10 mouse cellular contexts compared by ENCODE assay signal in genomic region chr5:131873116-131873515, GRCm38 (mm10).
A peak's percentile ranks its signal among the peaks of the same experiment; 100 is the strongest.
DNase-seq lines count a peak whose midpoint lies in the region.
"Had no signal": no experiment of that assay in that cellular context is flagged by ENCODE, and none has a peak within 500 bp of the region (broad histone marks: within the 10 kb centered on the region; RNA-seq: fewer than 3 reads in every experiment).

No protein-coding gene starts in this region.

- peak; percentile 30 for DNase-seq in layer of hippocampus, adult 11-12 months (ENCODE audit: low spot score)
- no peak for DNase-seq in layer of hippocampus, adult 9-10 months (ENCODE audit: low spot score)
- DNase-seq in cerebellum, adult 8-10 months: peak; percentile 82
- peak; percentile 50 to 54 for DNase-seq in layer of hippocampus, adult 8-10 months (ENCODE audit: low spot score in 2 of 2)
- DNase-seq in right cerebral cortex, postnatal 25 days: peak; percentile 23
- no peak for DNase-seq in gastrocnemius, adult 8-10 months (ENCODE audit: low spot score in 2 of 2)
- DNase-seq in thymus, postnatal 4 days: no peak
- no peak for DNase-seq in kidney, adult 18-20 months
- DNase-seq: kidney, postnatal 4 days; lung, embryonic 14.5 days had no signal

Comparison
In these comparisons a context has a peak if more than half of its experiments do, and no peak if none do; other contexts are left out.
1. DNase-seq: peak in layer of hippocampus, adult 11-12 months (single experiment), cerebellum, adult 8-10 months (single experiment), layer of hippocampus, adult 8-10 months (2 of 2) and right cerebral cortex, postnatal 25 days (single experiment); none in layer of hippocampus, adult 9-10 months (single experiment), gastrocnemius, adult 8-10 months (0 of 2), thymus, postnatal 4 days (single experiment) and kidney, adult 18-20 months (single experiment).